Mouse (Mus musculus): ENCODE results near the gene Gm21887. TPM values are rescaled to one million over a fixed set of nuclear protein-coding genes. Genes with fewer than 3 reads are reported as not detected.
"Not testable (repeated sequence)": the region's sequence is repeated elsewhere in the genome, so short reads cannot be mapped to it uniquely, and the experiment has no call there.

The Gm21887 gene
- polyA plus RNA-seq, 1 experiment from 2014 or later: 187 TPM

DNA sequence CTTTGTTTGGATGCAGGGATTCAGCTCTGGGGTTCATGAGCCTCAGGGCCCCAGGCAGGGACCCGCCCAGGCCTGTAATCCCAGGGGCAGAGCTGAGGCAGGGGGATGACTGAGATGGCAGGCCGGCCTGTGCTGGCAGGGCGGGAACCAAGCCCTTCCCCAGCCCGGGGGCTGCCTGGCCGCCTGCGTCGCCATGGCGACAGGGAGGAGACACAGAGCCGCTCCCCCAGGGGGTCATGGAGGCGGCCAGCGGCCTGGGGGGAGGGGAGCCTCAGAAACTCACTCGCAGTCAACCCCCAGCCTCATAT lies 8.1 kb upstream of the Gm21887 start:
- H3K27me3 ChIP-seq; ATAC-seq (ENCODE audit: low FRiP score, low read depth); H3K9me3 ChIP-seq; H3K4me1 ChIP-seq; H3K4me2 ChIP-seq (replicated peaks); H3K36me3 ChIP-seq; H3K4me3 ChIP-seq; H3K9ac ChIP-seq (replicated peaks): not testable (repeated sequence)
- peak overlapping the region; percentile 0; the same call in 1 of the 2 replicates for H3K27ac ChIP-seq (replicated peaks)
- WGBS: 27% methylated on average over 2 of the region's 12 CpGs

DNA sequence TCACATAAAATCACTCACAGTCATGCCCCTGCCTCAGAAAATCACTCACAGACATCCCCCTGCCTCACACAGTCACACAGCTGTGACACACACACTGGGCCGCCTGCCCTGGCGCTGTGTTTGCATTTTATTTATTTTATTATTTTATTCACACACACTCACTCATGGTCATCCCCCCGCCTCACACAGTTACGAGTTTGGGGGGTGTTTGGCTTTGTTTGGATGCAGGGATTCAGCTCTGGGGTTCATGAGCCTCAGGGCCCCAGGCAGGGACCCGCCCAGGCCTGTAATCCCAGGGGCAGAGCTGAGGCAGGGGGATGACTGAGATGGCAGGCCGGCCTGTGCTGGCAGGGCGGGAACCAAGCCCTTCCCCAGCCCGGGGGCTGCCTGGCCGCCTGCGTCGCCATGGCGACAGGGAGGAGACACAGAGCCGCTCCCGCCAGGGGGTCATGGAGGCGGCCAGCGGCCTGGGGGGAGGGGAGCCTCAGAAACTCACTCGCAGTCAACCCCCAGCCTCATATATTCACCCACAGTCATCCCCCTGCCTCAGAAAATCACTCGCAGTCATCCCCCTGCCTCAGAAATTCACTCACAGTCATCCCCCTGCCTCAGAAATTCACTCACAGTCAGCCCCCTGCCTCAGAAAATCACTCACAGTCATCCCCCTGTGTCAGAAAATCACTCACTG lies 6.8 kb upstream of the Gm21887 start:
- H3K9me3 ChIP-seq: peaks cover 13% of the 10 kb centered on the region
- not testable (repeated sequence) for H3K27ac ChIP-seq (replicated peaks)
- ATAC-seq (ENCODE audit: low FRiP score, low read depth): peak; percentile 68

DNA sequence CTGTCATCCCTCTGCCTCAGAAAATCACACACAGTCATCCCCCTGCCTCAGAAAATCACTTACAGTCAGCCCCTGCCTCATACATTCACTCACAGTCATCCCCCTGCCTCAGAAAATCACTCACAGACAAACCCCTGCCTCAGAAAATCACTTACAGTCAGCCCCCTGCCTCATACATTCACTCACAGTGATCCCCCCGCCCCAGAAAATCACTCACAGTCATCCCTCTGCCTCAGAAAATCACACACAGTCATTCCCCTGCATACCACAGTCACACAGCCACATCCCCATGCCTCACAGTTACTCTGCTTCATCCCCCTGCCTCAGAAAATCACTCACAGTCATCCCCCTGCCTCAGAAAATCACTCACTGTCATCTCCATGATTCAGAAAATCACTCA lies 5.9 kb upstream of the Gm21887 start:
- H3K9me3 ChIP-seq: peaks cover 21% of the 10 kb centered on the region
- not testable (repeated sequence) for H3K9ac ChIP-seq (replicated peaks); H3K36me3 ChIP-seq; ATAC-seq (ENCODE audit: low FRiP score, low read depth); H3K27ac ChIP-seq (replicated peaks); H3K4me3 ChIP-seq; H3K4me2 ChIP-seq (replicated peaks); H3K4me1 ChIP-seq; H3K27me3 ChIP-seq
- WGBS: 20% methylated on average over 1 of the region's 1 CpGs

More for the DNA sequence above, 6.8 kb upstream of the Gm21887 start:
- H3K4me3 ChIP-seq; H3K4me1 ChIP-seq; H3K9ac ChIP-seq (replicated peaks); H3K4me2 ChIP-seq (replicated peaks); H3K27me3 ChIP-seq; H3K36me3 ChIP-seq: not testable (repeated sequence)
- 36% methylated on average over 12 of the region's 18 CpGs for WGBS

DNA sequence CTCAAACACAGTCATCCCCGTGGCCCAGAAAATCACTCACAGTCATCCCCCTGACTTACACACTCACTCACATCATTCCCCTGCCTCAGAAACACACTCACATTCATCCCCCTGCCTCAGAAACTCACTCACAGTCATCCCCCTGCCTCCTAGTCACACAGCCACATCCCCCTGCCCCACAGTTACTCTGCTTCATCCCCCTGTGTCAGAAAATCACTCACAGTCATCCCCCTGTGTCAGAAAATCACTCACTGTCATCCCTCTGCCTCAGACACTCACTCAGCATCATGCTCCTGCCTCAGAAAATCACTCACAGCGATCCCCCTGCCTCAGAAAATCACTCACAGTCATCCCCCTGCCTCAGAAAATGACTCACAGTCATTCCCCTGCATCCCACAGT lies 5.2 kb upstream of the Gm21887 start:
- not testable (repeated sequence) for H3K4me2 ChIP-seq (replicated peaks); H3K4me1 ChIP-seq; H3K27ac ChIP-seq (replicated peaks); H3K9ac ChIP-seq (replicated peaks); ATAC-seq (ENCODE audit: low FRiP score, low read depth); H3K27me3 ChIP-seq; H3K36me3 ChIP-seq; H3K4me3 ChIP-seq
- peaks cover 23% of the 10 kb centered on the region for H3K9me3 ChIP-seq
- WGBS: 44% methylated on average over 2 of the region's 2 CpGs

DNA sequence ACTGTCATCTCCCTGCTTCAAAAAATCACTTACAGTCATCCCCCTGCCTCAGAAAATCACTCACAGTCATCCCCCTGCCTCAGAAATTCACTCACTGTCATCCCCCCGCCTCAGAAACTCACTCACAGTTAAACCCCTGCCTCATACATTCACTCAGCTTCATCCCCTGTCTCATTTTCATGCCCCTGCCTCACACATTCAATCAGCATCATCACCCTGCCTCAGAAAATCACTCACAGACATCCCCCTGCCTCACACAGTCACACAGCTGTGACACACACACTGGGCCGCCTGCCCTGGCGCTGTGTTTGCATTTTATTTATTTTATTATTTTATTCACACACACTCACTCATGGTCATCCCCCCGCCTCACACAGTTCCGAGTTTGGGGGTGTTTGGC lies 4.7 kb upstream of the Gm21887 start:
- H3K4me3 ChIP-seq; H3K9ac ChIP-seq (replicated peaks); H3K4me1 ChIP-seq; H3K36me3 ChIP-seq; ATAC-seq (ENCODE audit: low FRiP score, low read depth); H3K27me3 ChIP-seq; H3K4me2 ChIP-seq (replicated peaks): not testable (repeated sequence)
- Histone ChIP-seq H3K9me3 (peaks cover 29% of the 10 kb centered on the region), H3K27ac (replicated peaks) (peak overlapping the region; percentile 39; the same call in 1 of the 2 replicates)
- WGBS: 23% methylated on average over 5 of the region's 5 CpGs

DNA sequence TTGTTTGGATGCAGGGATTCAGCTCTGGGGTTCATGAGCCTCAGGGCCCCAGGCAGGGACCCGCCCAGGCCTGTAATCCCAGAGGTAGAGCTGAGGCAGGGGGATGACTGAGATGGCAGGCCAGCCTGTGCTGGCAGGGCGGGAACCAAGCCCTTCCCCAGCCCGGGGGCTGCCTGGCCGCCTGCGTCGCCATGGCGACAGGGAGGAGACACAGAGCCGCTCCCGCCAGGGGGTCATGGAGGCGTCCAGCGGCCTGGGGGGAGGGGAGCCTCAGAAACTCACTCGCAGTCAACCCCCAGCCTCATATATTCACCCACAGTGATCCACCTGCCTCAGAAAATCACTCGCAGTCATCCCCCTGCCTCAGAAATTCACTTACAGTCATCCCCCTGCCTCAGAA lies 4.3 kb upstream of the Gm21887 start:
- not testable (repeated sequence) for H3K4me2 ChIP-seq (replicated peaks); H3K9ac ChIP-seq (replicated peaks); H3K4me1 ChIP-seq; ATAC-seq (ENCODE audit: low FRiP score, low read depth); H3K4me3 ChIP-seq; H3K27me3 ChIP-seq; H3K36me3 ChIP-seq
- H3K27ac ChIP-seq (replicated peaks): peak overlapping the region; percentile 39; the same call in 1 of the 2 replicates
- H3K9me3 ChIP-seq: peaks cover 29% of the 10 kb centered on the region
- WGBS: 18% methylated on average over 13 of the region's 13 CpGs

DNA sequence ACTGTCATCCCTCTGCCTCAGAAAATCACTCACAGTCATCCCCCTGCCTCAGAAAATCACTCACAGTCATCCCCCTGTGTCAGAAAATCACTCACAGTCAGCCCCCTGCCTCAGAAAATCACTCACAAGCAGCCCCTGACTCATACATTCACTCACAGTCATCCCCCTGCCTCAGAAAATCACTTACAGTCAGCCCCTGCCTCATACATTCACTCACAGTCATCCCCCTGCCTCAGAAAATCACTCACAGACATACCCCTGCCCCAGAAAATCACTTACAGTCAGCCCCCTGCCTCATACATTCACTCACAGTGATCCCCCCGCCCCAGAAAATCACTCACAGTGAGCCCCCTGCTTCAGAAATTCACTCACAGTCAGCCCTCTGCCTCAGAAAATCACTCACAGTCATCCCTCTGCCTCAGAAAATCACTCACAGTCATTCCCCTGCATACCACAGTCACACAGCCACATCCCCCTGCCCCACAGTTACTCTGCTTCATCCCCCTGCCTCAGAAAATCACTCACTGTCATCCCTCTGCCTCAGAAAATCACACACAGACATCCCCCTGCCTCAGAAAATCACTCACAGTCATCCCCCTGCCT lies 3.7 kb upstream of the Gm21887 start:
- WGBS: 35% methylated on average over 1 of the region's 1 CpGs
- H3K4me2 ChIP-seq (replicated peaks); ATAC-seq (ENCODE audit: low FRiP score, low read depth); H3K9ac ChIP-seq (replicated peaks); H3K4me1 ChIP-seq; H3K27me3 ChIP-seq; H3K4me3 ChIP-seq; H3K27ac ChIP-seq (replicated peaks); H3K36me3 ChIP-seq: not testable (repeated sequence)
- peaks cover 33% of the 10 kb centered on the region for H3K9me3 ChIP-seq

DNA sequence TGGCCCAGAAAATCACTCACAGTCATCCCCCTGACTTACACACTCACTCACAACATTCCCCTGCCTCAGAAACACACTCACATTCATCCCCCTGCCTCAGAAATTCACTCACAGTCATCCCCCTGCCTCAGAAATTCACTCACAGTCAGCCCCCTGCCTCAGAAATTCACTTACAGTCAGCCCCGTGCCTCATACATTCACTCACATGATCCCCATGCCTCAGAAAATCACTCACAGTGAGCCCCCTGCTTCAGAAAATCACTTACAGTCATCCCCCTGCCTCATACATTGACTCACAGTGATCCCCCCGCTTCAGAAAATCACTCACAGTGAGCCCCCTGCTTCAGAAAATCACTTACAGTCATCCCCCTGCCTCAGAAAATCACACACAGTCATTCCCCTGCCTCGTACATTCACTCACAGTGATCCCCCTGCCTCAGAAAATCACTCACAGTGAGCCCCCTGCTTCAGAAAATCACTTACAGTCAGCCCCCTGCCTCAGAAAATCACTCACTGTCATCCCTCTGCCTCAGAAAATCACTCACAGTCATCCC lies 2.7 kb upstream of the Gm21887 start:
- not testable (repeated sequence) for H3K27ac ChIP-seq (replicated peaks); H3K4me3 ChIP-seq; H3K36me3 ChIP-seq; ATAC-seq (ENCODE audit: low FRiP score, low read depth); H3K4me2 ChIP-seq (replicated peaks); H3K4me1 ChIP-seq; H3K27me3 ChIP-seq; H3K9ac ChIP-seq (replicated peaks)
- peaks cover 39% of the 10 kb centered on the region for H3K9me3 ChIP-seq
- 42% methylated on average over 3 of the region's 3 CpGs for WGBS

DNA sequence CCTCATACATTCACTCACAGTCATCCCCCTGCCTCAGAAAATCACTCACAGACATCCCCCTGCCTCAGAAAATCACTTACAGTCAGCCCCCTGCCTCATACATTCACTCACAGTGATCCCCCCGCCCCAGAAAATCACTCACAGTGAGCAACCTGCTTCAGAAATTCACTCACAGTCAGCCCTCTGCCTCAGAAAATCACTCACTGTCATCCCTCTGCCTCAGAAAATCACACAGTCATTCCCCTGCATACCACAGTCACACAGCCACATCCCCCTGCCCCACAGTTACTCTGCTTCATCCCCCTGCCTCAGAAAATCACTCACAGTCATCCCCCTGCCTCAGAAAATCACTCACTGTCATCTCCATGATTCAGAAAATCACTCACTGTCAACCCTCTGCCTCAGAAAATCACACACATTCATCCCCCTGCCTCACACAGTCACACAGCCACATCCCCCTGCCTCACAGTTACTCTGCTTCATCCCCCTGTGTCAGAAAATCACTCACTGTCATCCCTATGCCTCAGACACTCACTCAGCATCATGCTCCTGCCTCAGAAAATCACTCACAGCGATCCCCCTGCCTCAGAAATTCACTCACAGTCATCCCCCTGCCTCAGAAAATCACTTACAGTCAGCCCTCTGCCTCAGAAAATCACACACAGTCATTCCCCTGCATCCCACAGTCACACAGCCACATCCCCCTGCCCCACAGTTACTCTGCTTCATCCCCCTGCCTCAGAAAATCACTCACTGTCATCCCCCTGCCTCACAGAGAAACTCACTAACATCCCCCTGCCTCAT lies 1.9 kb upstream of the Gm21887 start:
- not testable (repeated sequence) for H3K4me1 ChIP-seq; H3K36me3 ChIP-seq; H3K9ac ChIP-seq (replicated peaks); H3K4me3 ChIP-seq; H3K27me3 ChIP-seq; ATAC-seq (ENCODE audit: low FRiP score, low read depth); H3K4me2 ChIP-seq (replicated peaks); H3K27ac ChIP-seq (replicated peaks)
- peaks cover 39% of the 10 kb centered on the region for H3K9me3 ChIP-seq
- WGBS: 43% methylated on average over 2 of the region's 2 CpGs

DNA sequence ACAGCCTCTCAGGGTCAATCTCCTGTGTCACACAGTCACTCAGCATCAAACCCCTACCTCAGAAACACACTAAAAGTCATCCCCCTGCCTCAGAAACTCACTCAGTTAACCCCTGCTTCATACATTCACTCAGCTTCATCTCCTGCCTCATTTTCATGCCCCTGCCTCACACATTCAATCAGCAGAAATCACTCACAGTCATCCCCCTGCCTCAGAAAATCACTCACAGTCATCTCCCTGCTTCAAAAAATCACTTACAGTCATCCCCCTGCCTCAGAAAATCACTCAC lies 1.3 kb upstream of the Gm21887 start:
- not testable (repeated sequence) for H3K4me3 ChIP-seq; H3K36me3 ChIP-seq; H3K4me1 ChIP-seq; H3K4me2 ChIP-seq (replicated peaks); ATAC-seq (ENCODE audit: low FRiP score, low read depth); H3K27me3 ChIP-seq; H3K9ac ChIP-seq (replicated peaks)
- Histone ChIP-seq H3K27ac (replicated peaks) (peak overlapping the region; percentile 36; the same call in 1 of the 2 replicates), H3K9me3 (peaks cover 39% of the 10 kb centered on the region)

DNA sequence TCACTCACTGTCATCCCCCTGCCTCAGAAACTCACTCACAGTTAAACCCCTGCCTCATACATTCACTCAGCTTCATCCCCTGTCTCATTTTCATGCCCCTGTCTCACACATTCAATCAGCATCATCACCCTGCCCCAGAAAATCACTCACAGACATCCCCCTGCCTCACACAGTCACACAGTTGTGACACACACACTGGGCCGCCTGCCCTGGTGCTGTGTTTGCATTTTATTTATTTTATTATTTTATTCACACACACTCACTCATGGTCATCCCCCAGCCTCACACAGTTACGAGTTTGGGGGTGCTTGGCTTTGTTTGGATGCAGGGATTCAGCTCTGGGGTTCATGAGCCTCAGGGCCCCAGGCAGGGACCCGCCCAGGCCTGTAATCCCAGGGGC lies 875 bp upstream of the Gm21887 start:
- not testable (repeated sequence) for H3K4me1 ChIP-seq; H3K4me3 ChIP-seq; H3K27me3 ChIP-seq; H3K36me3 ChIP-seq; H3K9ac ChIP-seq (replicated peaks); ATAC-seq (ENCODE audit: low FRiP score, low read depth)
- peaks cover 39% of the 10 kb centered on the region for H3K9me3 ChIP-seq
- H3K27ac ChIP-seq (replicated peaks): peak overlapping the region; percentile 36
- 30% methylated on average over 3 of the region's 3 CpGs for WGBS
- peak overlapping the region; percentile 10; the same call in 1 of the 2 replicates for H3K4me2 ChIP-seq (replicated peaks)

DNA sequence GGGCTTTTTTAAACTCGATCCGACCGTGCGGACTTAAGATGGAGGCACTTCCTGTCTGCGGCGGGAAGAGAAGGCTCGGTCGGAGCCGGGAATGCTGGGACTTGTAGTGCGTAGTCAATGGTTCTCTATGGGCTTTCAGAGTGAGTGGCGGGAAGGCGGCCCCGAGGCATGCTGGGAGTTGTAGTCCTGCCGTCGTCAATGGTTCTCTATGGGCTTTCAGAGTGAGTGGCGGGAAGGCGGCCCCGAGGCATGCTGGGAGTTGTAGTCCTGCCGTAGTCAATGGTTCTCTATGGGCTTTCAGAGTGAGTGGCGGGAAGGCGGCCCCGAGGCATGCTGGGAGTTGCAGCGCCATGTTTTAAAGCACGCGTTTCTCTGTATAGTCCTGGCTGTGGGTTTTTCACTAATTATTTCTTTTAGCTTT lies 352 bp downstream of the Gm21887 start:
- H3K36me3 ChIP-seq; H3K4me1 ChIP-seq; H3K27me3 ChIP-seq; H3K4me2 ChIP-seq (replicated peaks): not testable (repeated sequence)
- peaks cover 34% of the 10 kb centered on the region for H3K9me3 ChIP-seq
- peak overlapping the region; percentile 61 for H3K9ac ChIP-seq (replicated peaks)
- 52% methylated on average over 25 of the region's 25 CpGs for WGBS
- H3K4me3 ChIP-seq: peak overlapping the region; percentile 50
- H3K27ac ChIP-seq (replicated peaks): peak overlapping the region; percentile 12
- ATAC-seq (ENCODE audit: low FRiP score, low read depth): peak; percentile 96
